Comparison of ENCODE assay signal across 8 mouse cellular contexts in the genomic region with DNA sequence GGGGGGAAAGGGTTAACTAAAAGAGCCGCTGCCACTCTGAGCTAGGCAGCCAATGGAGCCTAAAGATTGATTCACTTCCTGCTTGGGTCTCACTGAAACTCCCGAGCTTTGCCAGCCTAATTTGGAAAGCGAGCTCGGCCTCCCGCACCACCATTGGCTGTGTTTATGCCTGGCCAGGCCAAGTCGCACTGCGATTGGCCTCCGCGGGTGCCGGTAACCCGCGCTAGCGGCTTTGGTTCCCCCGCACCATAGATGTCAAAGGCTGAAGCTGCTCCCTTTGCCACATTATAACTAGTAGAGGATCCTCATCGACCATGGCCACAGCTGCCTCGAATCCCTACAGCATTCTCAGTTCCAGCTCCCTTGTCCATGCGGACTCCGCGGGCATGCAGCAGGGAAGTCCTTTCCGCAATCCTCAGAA. TPM values are rescaled to one million over a fixed set of nuclear protein-coding genes. Genes with fewer than 3 reads are reported as not detected.
DNase-seq lines count a peak whose midpoint lies in the region; ATAC-seq and TF ChIP-seq lines count a peak whose summit lies in the region.

A gene (plus strand): TSS at position 130 of the 421 bp plus-strand sequence.

- peak; percentile 30 for DNase-seq in gastrocnemius, postnatal 14 days
- no peak for DNase-seq in gastrocnemius, postnatal 36 days
- peak; percentile 80 to 85 for DNase-seq in cerebellum, postnatal 14 days
- peak; percentile 79 to 81 for DNase-seq in frontal cortex, postnatal 10 days (ENCODE audit: low spot score in 2 of 2)
- peak; percentile 49 for DNase-seq in kidney, postnatal 0 days (ENCODE audit: low spot score)
- peak; percentile 63 for DNase-seq in limb, embryonic 14.5 days (ENCODE audit: low spot score)
- no peak for DNase-seq in spleen, adult 12 weeks (ENCODE audit: low spot score)

- H3K9ac ChIP-seq in kidney, postnatal 0 days (ENCODE audit: low read depth, low read length), result no peak within 1 kb of the TSS
- 0 out of 2 replicates have a peak within 1 kb of the TSS, but pooled peaks have one; percentile 4 for H3K9ac ChIP-seq in limb, embryonic 14.5 days (ENCODE audit: low read depth, low read length, severe bottlenecking)

- no peak for TF ChIP-seq CTCF in kidney, postnatal 0 days (IDR thresholded peaks at IDR 0.05; ENCODE audit: low read depth)
- TF ChIP-seq CTCF in olfactory bulb, adult 2 months (IDR thresholded peaks at IDR 0.05; ENCODE audit: insufficient read depth, low read depth, low read length), result no peak

- H3K27me3 ChIP-seq in kidney, postnatal 0 days (ENCODE audit: insufficient read depth, low read length), result peaks cover 6% of the 10 kb centered on the region; the same call in 1 of the 2 replicates
- H3K27me3 ChIP-seq in limb, embryonic 14.5 days (ENCODE audit: control insufficient read depth, insufficient read depth, low read length), result peaks cover 10% of the 10 kb centered on the region

- no peak within 1 kb of the TSS for H3K27ac ChIP-seq in kidney, postnatal 0 days
- H3K27ac ChIP-seq in limb, embryonic 14.5 days (replicated peaks; ENCODE audit: low read depth, low read length), result no peak within 1 kb of the TSS
- peak within 1 kb of the TSS; percentile 90 for H3K27ac ChIP-seq in olfactory bulb, adult 2 months (ENCODE audit: insufficient read depth, low read depth, low read length)

- no peaks in the 10 kb centered on the region for H3K9me3 ChIP-seq in kidney, postnatal 0 days (replicated peaks; ENCODE audit: low read length)
- no peaks in the 10 kb centered on the region for H3K9me3 ChIP-seq in limb, embryonic 14.5 days (ENCODE audit: control insufficient read depth, low read length)

- intact Hi-C loops in gastrocnemius, postnatal 14 days (cut with DNase I; ENCODE audit: low total_unique reads), result no loop called here
- intact Hi-C loops in gastrocnemius, postnatal 36 days (cut with DNase I), result no loop called here

- 29% methylated on average over 20 of the region's 20 CpGs for WGBS in kidney, postnatal 0 days
- WGBS in limb, embryonic 14.5 days, result 17% methylated on average over 20 of the region's 20 CpGs
- 15% methylated on average over 20 of the region's 20 CpGs for WGBS in olfactory bulb, adult 2 months

- peak; percentile 77 for ATAC-seq in kidney, postnatal 0 days (replicated peaks; ENCODE audit: low FRiP score, low read depth)
- ATAC-seq in limb, embryonic 14.5 days (ENCODE audit: low FRiP score, low read depth), result peak; percentile 92

- no peaks in the 10 kb centered on the region for H3K36me3 ChIP-seq in kidney, postnatal 0 days (ENCODE audit: insufficient read depth, low read length)
- H3K36me3 ChIP-seq in limb, embryonic 14.5 days (ENCODE audit: control insufficient read depth, insufficient read depth, low read length), result no peaks in the 10 kb centered on the region

- no peaks in the 10 kb centered on the region for H3K4me1 ChIP-seq in kidney, postnatal 0 days (replicated peaks; ENCODE audit: insufficient read depth, low read length)
- no peaks in the 10 kb centered on the region for H3K4me1 ChIP-seq in limb, embryonic 14.5 days (ENCODE audit: control insufficient read depth, insufficient read depth, low read length)
- H3K4me1 ChIP-seq in olfactory bulb, adult 2 months (ENCODE audit: control insufficient read depth, insufficient read depth, low read length), result no peaks in the 10 kb centered on the region; the same call in 1 of the 2 replicates

- H3K4me2 ChIP-seq in kidney, postnatal 0 days (ENCODE audit: low read length), result peak within 1 kb of the TSS; percentile 54
- H3K4me2 ChIP-seq in limb, embryonic 14.5 days (replicated peaks; ENCODE audit: low read depth, low read length, severe bottlenecking), result peak within 1 kb of the TSS; percentile 63

- no peak for TF ChIP-seq POLR2A in limb, embryonic 14.5 days (IDR thresholded peaks at IDR 0.05; ENCODE audit: borderline replicate concordance, extremely low read depth, insufficient read depth, insufficient read length)
- TF ChIP-seq POLR2A in olfactory bulb, adult 2 months (IDR thresholded peaks at IDR 0.05; ENCODE audit: insufficient read depth, low read depth, low read length), result peak; percentile 48; the same call in 1 of the 2 replicates

- H3K4me3 ChIP-seq in kidney, postnatal 0 days (replicated peaks; ENCODE audit: low read depth, low read length), result peak within 1 kb of the TSS; percentile 17
- peak within 1 kb of the TSS; percentile 40 for H3K4me3 ChIP-seq in limb, embryonic 14.5 days (replicated peaks; ENCODE audit: low read length)
- peak within 1 kb of the TSS; percentile 90 for H3K4me3 ChIP-seq in olfactory bulb, adult 2 months (ENCODE audit: insufficient read depth, low read depth, low read length)

RNA-seq across cellular contexts. Expression of the gene that starts here (rescaled TPM):
- total RNA-seq in gastrocnemius, postnatal 14 days (2021), result not detected
- not detected for total RNA-seq in gastrocnemius, postnatal 36 days (2021)
- 0.04 TPM in 1 of 2 replicates, not detected in the other for polyA plus RNA-seq in kidney, postnatal 0 days (2015; fragmentation: Nextera tagmentation; extraction: Ambion mirVana)
- polyA plus RNA-seq in limb, embryonic 14.5 days (2012; rRNA removed), result 0.65 and 0.73 TPM in 2 replicates
- polyA plus RNA-seq in limb, embryonic 14.5 days (2014; fragmentation: Nextera tagmentation; extraction: Ambion mirVana), result 0.19 and 0.30 TPM in 2 replicates
- not detected in 2 replicates for polyA plus RNA-seq in olfactory bulb, adult 2 months (2012; ENCODE audit: insufficient read depth, insufficient read length, low replicate concordance, missing spikeins)

Comparison
In these comparisons a context has a peak if more than half of its experiments do, and no peak if none do; other contexts are left out.
1. Peak in DNase-seq in gastrocnemius, postnatal 14 days; RNA of the gene not detected or under 1 TPM.
2. Peak in DNase-seq, ATAC-seq, H3K4me3 ChIP-seq and H3K4me2 ChIP-seq in kidney, postnatal 0 days; RNA of the gene not detected or under 1 TPM.
3. Peak in DNase-seq, ATAC-seq, H3K4me3 ChIP-seq, H3K9ac ChIP-seq and H3K4me2 ChIP-seq in limb, embryonic 14.5 days; RNA of the gene not detected or under 1 TPM.
4. DNase-seq: peak in cerebellum, postnatal 14 days (2 of 2) and frontal cortex, postnatal 10 days (2 of 2); none in gastrocnemius, postnatal 36 days (0 of 2) and spleen, adult 12 weeks (single experiment).
5. H3K4me3 ChIP-seq: peak in every context shown above with its lines; median percentile 90 in olfactory bulb, adult 2 months; 40 in limb, embryonic 14.5 days; 17 in kidney, postnatal 0 days.